Mouse (Mus musculus) heart, embryonic 10.5 days (tissue): Measurements from ENCODE around the gene 0610012G03Rik. TPM values are rescaled to one million over a fixed set of nuclear protein-coding genes. Genes with fewer than 3 reads are reported as not detected.
"Not testable (repeated sequence)": the region's sequence is repeated elsewhere in the genome, so short reads cannot be mapped to it uniquely, and the experiment has no call there.

Experiments used
- DNase-seq: peaks from one replicate; pipeline ENCODE4 v3.0.0-alpha.2; 2017; ENCODE audit warnings: low spot score
- H3K27ac ChIP-seq: fragments of 300-500 bp; sonication (generic); 2 replicates; pipeline ENCODE4 v1.5.1; 2016; ENCODE audit warnings: mild to moderate bottlenecking
- H3K27me3 ChIP-seq: fragments of 300-500 bp; sonication (generic); 2 replicates; pipeline ENCODE4 v1.6.1; 2016; ENCODE audit warnings: mild to moderate bottlenecking; ENCODE audit not compliant: poor library complexity, insufficient read depth, severe bottlenecking
- H3K36me3 ChIP-seq: fragments of 300-500 bp; sonication (generic); 2 replicates; pipeline ENCODE4 v1.6.1; 2016; ENCODE audit warnings: mild to moderate bottlenecking, moderate library complexity
- H3K4me1 ChIP-seq: fragments of 300-500 bp; sonication (generic); 2 replicates; pipeline ENCODE4 v1.6.1; 2016; ENCODE audit warnings: mild to moderate bottlenecking
- H3K4me3 ChIP-seq: fragments of 300-500 bp; sonication (generic); 2 replicates; pipeline ENCODE4 v1.5.1; 2016; ENCODE audit warnings: mild to moderate bottlenecking, moderate library complexity
- H3K9me3 ChIP-seq: fragments of 300-500 bp; sonication (generic); 2 replicates; pipeline ENCODE4 v1.6.1; 2016; ENCODE audit warnings: mild to moderate bottlenecking, moderate library complexity
- WGBS: fragments of 180-500 bp; shearing (Covaris S2); methylation state at CpG from one replicate; pipeline ENCODE4 v1.1.7; 2016; 5-methylcytosine and 5-hydroxymethylcytosine counted together
- polyA plus RNA-seq: library from polyadenylated mRNA; unstranded; fragments of >200 nt; fragmentation: Nextera tagmentation; extraction: Ambion mirVana; gene quantifications from 2 replicates; pipeline ENCODE4 v1.2.1, GENCODE M21; 2016

The 0610012G03Rik gene
- polyA plus RNA-seq, result 95.3 and 109 TPM in 2 replicates

DNA sequence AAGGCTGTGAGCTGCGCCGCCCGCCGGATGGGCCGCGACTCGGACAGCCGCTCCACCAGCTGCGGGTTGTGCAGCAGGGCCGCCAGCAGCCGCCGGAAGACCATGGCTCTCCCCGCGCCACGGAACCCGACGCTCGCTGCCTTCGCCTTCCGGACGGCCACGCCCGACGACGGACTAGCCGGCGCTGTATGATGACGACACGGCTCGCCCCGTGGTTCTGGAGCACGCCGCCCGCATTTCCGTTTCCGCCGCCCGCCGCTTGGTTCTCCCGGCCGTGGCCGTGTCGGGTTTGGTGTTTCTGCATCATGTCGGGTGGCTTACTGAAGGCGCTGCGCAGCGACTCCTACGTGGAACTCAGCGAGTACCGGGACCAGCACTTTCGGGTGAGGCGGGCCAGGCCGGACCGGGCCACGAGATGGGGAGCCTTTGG is at the start of gene 0610012G03Rik, which contains the start of gene Ncbp2:
Gene 0610012G03Rik, minus strand, starts transcription at position 150 of the 430 bp plus-strand sequence.
Gene Ncbp2, plus strand, starts transcription at position 169 of the 430 bp plus-strand sequence.
- peak; percentile 97 for DNase-seq
- Histone ChIP-seq H3K9me3 (no peaks in the 10 kb centered on the region), H3K27ac (peak within 1 kb of the TSS; percentile 97), H3K36me3 (peaks cover 42% of the 10 kb centered on the region), H3K4me3 (peak within 1 kb of the TSS; percentile 90), H3K27me3 (no peaks in the 10 kb centered on the region), H3K4me1 (peaks cover 41% of the 10 kb centered on the region)
- WGBS, result under 1% methylated on average over 55 of the region's 55 CpGs

DNA sequence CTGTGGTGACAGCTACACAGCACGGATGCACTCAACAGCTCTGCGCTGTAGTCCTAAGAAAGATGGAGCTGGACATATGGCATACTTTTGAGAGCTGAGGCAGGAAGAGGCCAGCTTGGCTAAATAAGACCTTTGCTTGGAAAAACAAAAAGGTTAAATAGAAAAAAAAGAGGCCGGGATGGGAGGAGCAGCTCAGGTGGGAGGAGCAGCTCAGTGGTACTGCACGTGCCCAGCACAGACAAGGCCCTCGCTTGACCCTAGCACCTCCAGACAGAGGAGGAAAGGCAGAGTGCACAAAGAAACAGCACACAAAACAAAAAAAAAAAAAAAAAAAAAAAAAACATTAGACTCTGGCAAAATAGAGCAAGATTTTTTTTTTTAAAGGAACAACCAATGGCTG is 48.1 kb upstream of the 0610012G03Rik start:
- no peak for DNase-seq
- H3K27me3 ChIP-seq, result no peaks in the 10 kb centered on the region
- peaks cover 44% of the 10 kb centered on the region for H3K36me3 ChIP-seq
- no peak overlapping the region for H3K4me3 ChIP-seq
- 84% methylated on average over 5 of the region's 5 CpGs for WGBS
- no peaks in the 10 kb centered on the region for H3K9me3 ChIP-seq
- no peak overlapping the region for H3K27ac ChIP-seq
- peaks cover 1% of the 10 kb centered on the region; the same call in 1 of the 2 replicates for H3K4me1 ChIP-seq

DNA sequence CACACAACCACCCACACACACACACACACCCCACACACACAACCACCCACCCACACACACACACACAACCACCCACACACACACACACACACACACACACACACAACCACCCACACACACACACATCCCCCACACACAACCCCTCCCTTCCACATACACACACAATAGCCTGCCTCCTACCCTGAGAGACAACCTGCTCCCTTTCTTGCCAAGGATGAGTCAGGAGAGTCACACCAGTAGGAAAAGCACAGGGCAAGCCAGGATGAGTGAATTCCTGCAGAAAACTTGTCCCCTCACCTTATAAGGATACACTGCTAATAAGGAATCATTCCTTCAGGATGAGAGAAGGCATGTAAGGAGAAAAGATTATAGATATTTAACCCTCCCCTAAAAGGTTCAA is 45.7 kb upstream of the 0610012G03Rik start:
- Histone ChIP-seq H3K4me3 (no peak overlapping the region), H3K9me3 (no peaks in the 10 kb centered on the region), H3K27ac (no peak overlapping the region), H3K36me3 (peaks cover 52% of the 10 kb centered on the region), H3K4me1 (no peaks in the 10 kb centered on the region), H3K27me3 (no peaks in the 10 kb centered on the region)
- DNase-seq, result no peak

DNA sequence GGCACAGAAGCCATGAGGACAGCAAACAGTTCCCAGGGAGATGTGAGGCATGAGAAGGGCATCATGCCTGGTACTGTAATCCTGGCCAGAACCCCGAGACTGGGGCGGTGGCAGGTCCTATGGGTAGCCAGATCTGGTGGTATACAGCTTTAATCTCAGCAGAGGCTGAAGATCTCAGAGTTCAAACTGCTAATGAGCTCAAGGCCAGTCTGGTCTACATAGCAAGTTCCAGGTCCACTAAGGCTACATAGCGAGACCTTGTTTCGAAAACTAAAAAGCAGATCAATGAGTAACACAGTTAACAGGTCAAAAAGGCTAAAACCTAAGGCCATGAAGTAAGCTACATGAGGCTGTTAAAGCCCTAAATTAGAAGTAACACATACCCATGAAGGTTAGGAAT is 44.9 kb upstream of the 0610012G03Rik start:
- no peak for DNase-seq
- 96% methylated on average over 4 of the region's 4 CpGs for WGBS
- H3K27me3 ChIP-seq, result no peaks in the 10 kb centered on the region
- no peak overlapping the region for H3K4me3 ChIP-seq
- H3K9me3 ChIP-seq, result no peaks in the 10 kb centered on the region
- H3K27ac ChIP-seq, result no peak overlapping the region
- H3K36me3 ChIP-seq, result peaks cover 59% of the 10 kb centered on the region
- no peaks in the 10 kb centered on the region for H3K4me1 ChIP-seq

DNA sequence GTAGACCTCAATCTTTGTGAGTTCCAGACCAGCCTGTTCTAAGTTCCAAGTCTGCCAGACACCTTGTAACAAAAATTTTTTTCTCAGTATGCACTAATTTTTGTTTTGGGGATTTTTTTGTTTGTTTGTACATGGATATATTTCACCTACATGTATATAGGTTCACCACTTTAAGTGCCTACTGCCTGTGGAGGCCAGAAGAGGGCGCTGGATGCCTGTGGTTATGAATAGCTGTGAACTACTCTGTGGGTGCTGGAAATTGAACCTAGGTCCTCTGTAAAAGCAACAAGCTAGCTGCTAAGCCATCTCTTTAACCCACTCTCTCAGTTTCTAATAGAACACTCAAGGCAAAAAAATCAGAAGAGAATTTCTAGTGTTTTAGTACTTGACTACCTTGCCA is 43.7 kb upstream of the 0610012G03Rik start:
- H3K4me3 ChIP-seq, result no peak overlapping the region
- H3K27me3 ChIP-seq, result no peaks in the 10 kb centered on the region
- no peak overlapping the region for H3K27ac ChIP-seq
- WGBS, result 56% methylated on average over 1 of the region's 1 CpGs
- H3K9me3 ChIP-seq, result no peaks in the 10 kb centered on the region
- H3K36me3 ChIP-seq, result peaks cover 63% of the 10 kb centered on the region
- DNase-seq, result no peak
- H3K4me1 ChIP-seq, result no peaks in the 10 kb centered on the region

DNA sequence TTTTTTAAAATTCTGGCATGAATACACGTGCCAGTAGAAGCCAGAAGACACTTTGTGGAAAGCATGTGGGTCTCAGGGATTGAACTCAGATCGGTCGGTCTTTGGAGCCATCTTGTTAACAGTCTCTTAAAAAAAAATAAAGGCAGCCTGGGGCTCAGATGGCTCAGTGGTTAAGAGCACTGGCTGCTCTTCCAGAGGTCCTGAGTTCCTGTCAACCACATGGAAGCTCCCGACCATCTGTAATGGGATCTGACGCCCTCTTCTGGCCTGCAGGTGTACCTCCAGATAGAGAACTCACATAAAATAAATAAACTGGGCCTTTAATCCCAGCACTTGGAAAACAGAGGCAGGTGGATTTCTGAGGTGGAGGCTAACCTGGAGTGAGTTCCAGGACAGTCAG is 32.7 kb upstream of the 0610012G03Rik start:
- Histone ChIP-seq H3K4me3 (no peak overlapping the region), H3K27ac (no peak overlapping the region), H3K27me3 (no peaks in the 10 kb centered on the region), H3K36me3 (peaks cover 48% of the 10 kb centered on the region), H3K9me3 (no peaks in the 10 kb centered on the region), H3K4me1 (no peaks in the 10 kb centered on the region)
- no peak for DNase-seq
- 82% methylated on average over 5 of the region's 5 CpGs for WGBS

DNA sequence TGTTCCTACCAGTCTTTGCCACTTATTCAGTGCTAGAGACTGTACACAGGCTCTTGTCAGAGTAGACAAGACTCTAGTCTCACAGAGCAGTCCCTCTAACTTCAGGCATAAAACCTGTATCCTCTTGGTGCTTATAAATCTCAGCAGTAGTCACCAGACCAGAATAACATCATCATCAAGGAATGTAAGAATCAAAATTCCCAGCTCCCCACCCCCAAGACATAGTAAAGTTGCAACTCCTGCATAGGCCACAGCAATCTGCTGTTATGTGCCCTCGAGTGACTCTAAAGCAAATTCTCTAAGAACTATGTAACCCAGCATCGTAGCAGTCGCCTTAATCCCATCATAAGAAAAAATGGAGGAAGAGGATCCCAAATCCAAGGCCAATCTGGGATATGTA is 31.2 kb upstream of the 0610012G03Rik start:
- H3K36me3 ChIP-seq, result peaks cover 52% of the 10 kb centered on the region
- H3K4me3 ChIP-seq, result no peak overlapping the region
- no peaks in the 10 kb centered on the region for H3K27me3 ChIP-seq
- WGBS, result 93% methylated on average over 3 of the region's 3 CpGs
- no peaks in the 10 kb centered on the region for H3K4me1 ChIP-seq
- no peaks in the 10 kb centered on the region for H3K9me3 ChIP-seq
- no peak for DNase-seq
- no peak overlapping the region for H3K27ac ChIP-seq

DNA sequence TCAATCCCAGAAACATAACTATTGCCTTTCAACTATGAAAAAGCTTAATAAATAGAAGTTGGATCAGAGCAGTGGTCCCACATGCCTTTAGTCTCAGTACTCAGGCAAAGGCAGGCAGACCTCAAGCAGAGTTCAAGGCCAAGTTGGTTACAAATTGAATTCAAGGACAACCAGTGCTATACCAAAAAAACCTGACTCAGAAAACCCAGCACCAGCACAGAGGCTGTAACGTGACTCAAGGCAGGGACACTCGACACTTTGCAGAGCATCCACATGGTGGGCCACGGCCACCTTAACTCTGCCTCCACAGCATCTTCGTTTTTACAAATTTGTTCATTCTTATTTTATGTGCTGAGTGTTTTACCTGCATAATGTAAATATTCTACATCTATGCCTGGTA is 27.0 kb upstream of the 0610012G03Rik start:
- H3K27ac ChIP-seq, result no peak overlapping the region
- no peak for DNase-seq
- H3K27me3 ChIP-seq, result no peaks in the 10 kb centered on the region
- H3K9me3 ChIP-seq, result no peaks in the 10 kb centered on the region
- no peaks in the 10 kb centered on the region for H3K4me1 ChIP-seq
- peaks cover 64% of the 10 kb centered on the region for H3K36me3 ChIP-seq
- 90% methylated on average over 4 of the region's 4 CpGs for WGBS
- H3K4me3 ChIP-seq, result no peak overlapping the region

DNA sequence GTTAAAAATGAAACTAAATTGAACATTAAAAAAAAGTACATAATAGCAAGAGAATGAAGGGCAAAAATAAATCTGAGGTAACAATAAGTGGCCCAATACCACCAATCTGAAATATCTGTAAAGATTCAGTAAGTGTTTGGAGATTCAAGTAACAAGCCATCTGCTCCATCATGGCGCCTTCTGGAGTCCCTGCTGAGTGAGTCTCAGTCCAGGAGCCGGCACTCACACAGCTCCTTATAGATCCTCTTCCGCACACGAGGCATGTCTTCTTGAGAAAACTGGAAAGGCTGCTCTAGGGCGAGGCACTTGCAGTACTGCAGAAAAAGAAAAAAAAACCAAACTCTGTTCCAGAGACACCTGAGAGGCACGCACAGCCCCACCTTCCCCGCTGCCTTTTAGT is 14.9 kb upstream of the 0610012G03Rik start:
- DNase-seq, result no peak
- no peaks in the 10 kb centered on the region for H3K9me3 ChIP-seq
- no peaks in the 10 kb centered on the region for H3K4me1 ChIP-seq
- no peak overlapping the region for H3K4me3 ChIP-seq
- peaks cover 85% of the 10 kb centered on the region for H3K36me3 ChIP-seq
- H3K27me3 ChIP-seq, result no peaks in the 10 kb centered on the region
- H3K27ac ChIP-seq, result no peak overlapping the region
- WGBS, result 93% methylated on average over 7 of the region's 7 CpGs

DNA sequence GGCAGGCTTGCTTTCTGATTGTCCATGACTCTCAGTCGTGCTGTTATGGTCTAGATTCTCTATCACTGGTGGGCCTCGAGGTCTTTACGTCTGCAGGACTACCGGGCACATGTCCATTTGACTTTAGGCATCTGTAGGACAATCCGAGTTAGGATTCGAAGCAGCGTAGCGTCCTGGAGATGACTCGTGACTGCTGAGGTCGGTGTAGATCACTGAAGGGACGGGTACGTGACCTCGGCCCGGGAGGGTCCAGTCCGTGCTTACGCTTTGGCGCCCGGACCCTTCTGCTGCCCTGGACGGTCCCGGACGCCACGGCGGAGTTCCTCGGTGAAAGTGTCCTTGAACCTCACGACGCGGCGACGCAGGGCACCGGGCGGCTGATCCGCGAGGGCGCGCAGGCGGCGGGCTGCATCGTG is 385 bp downstream of the 0610012G03Rik start:
- peak overlapping the region; percentile 90 for H3K4me3 ChIP-seq
- 0% methylated on average over 38 of the region's 38 CpGs for WGBS
- peak overlapping the region; percentile 97 for H3K27ac ChIP-seq
- H3K27me3 ChIP-seq, result no peaks in the 10 kb centered on the region
- DNase-seq, result no peak
- peaks cover 41% of the 10 kb centered on the region for H3K4me1 ChIP-seq
- H3K36me3 ChIP-seq, result peaks cover 42% of the 10 kb centered on the region
- no peaks in the 10 kb centered on the region for H3K9me3 ChIP-seq

DNA sequence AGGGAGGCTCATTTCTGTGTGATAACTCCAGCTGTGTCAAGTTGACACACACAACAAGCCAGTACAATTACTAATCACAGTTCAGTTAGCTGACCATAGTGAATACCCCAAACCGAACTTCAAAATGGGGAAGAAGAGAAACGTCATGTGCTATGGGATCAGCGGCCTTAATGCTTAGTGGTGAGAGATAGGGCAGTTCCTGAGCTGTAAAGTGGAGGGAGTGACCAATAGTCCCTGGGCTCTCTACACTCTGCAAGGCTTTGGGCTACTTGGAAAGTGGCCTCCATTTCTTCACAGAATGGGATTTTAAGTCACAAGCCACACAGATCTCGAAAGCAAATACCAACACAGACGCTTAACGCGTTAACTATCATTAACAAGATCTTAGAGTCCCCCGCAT is 961 bp downstream of the 0610012G03Rik start:
- Histone ChIP-seq H3K4me1 (peaks cover 41% of the 10 kb centered on the region), H3K9me3 (no peaks in the 10 kb centered on the region), H3K4me3 (peak overlapping the region; percentile 90), H3K36me3 (peaks cover 39% of the 10 kb centered on the region), H3K27me3 (no peaks in the 10 kb centered on the region), H3K27ac (peak overlapping the region; percentile 97)
- no peak for DNase-seq
- 28% methylated on average over 8 of the region's 8 CpGs for WGBS

DNA sequence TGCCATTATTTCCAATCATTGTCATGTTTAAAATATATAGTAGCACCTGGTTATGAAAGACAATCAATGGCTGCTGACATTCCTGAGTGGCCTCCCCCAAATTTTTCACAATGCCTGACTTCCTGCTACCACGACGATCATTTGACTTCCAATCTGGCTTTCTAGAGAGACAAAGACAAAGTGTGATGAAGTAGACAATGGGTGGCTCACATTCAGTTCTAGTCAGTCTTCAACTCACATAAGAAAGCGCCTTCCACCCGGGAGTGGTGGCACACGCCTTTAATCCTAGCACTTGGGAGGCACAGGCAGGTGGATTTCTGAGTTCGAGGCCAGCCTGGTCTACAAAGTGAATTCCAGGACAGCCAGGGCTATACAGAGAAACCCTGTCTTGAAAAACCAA is 2.3 kb downstream of the 0610012G03Rik start:
- H3K27ac ChIP-seq, DNase-seq, H3K27me3 ChIP-seq, H3K9me3 ChIP-seq, H3K4me3 ChIP-seq: not testable (repeated sequence)
- WGBS, result 85% methylated on average over 6 of the region's 6 CpGs
- peaks cover 25% of the 10 kb centered on the region for H3K36me3 ChIP-seq
- peaks cover 41% of the 10 kb centered on the region for H3K4me1 ChIP-seq

DNA sequence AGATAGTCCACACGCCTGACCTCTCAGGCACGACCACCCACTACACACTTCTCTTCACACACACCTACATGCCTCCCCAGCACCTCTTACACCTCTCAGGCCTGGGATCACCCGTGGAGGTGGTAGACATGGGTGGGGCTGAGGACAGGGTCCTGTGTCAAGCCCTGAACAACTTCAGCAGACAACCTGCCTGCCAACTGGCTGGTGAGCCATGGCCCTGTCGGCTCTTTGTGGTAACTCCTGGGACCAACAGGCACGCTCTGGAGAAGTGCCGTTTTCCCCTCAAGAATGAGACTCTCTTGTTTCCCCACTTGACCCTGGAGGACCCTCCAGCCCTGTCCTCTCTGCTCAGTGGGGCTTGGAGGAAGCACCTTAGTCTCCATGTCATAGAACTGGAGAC is 2.9 kb downstream of the 0610012G03Rik start:
- DNase-seq, result no peak
- 83% methylated on average over 6 of the region's 6 CpGs for WGBS
- peaks cover 19% of the 10 kb centered on the region for H3K36me3 ChIP-seq
- H3K27me3 ChIP-seq, result no peaks in the 10 kb centered on the region
- H3K27ac ChIP-seq, result no peak overlapping the region
- peaks cover 41% of the 10 kb centered on the region for H3K4me1 ChIP-seq
- H3K9me3 ChIP-seq, result no peaks in the 10 kb centered on the region
- H3K4me3 ChIP-seq, result no peak overlapping the region

DNA sequence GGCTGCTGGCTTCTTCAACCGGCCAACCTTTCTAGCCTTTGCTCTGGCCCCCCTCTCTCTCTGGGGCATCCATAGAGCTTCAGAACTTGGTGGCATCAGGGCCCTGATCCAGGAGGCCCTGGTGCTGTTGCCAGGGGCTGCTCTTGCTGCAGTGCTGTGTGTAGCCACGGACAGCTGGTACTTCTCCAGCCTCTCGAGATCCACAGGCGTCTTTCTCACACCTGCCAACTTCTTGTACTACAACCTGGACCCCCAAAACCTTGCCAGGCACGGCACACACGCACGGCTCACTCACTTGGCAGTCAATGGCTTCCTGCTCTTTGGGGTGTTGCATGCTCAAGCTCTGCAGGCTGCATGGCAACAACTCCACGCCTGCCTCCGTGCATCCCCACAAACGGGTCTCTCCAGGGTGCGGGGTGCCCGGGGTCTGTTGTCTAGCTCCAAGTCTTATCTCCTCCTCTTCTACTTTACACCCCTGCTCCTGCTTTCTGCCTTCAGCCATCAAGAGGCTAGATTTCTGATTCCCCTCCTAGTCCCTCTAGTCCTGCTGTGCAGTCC is 3.5 kb downstream of the 0610012G03Rik start:
- Histone ChIP-seq H3K27ac (no peak overlapping the region), H3K4me3 (no peak overlapping the region), H3K4me1 (peaks cover 41% of the 10 kb centered on the region), H3K36me3 (peaks cover 14% of the 10 kb centered on the region), H3K27me3 (no peaks in the 10 kb centered on the region), H3K9me3 (no peaks in the 10 kb centered on the region)
- DNase-seq, result no peak
- WGBS, result 84% methylated on average over 12 of the region's 12 CpGs
